Mouse (Mus musculus) frontal cortex, adult (tissue): Measurements from ENCODE around the gene Meis2.

Experiments used
- ATAC-seq: cut with Nextera tagmentation; 2 replicates; pipeline ENCODE4 v1.9.2; 2017; ENCODE audit warnings: mild to moderate bottlenecking, moderate library complexity, mixed read lengths; ENCODE audit not compliant: low TSS enrichment

The Meis2 gene

DNA sequence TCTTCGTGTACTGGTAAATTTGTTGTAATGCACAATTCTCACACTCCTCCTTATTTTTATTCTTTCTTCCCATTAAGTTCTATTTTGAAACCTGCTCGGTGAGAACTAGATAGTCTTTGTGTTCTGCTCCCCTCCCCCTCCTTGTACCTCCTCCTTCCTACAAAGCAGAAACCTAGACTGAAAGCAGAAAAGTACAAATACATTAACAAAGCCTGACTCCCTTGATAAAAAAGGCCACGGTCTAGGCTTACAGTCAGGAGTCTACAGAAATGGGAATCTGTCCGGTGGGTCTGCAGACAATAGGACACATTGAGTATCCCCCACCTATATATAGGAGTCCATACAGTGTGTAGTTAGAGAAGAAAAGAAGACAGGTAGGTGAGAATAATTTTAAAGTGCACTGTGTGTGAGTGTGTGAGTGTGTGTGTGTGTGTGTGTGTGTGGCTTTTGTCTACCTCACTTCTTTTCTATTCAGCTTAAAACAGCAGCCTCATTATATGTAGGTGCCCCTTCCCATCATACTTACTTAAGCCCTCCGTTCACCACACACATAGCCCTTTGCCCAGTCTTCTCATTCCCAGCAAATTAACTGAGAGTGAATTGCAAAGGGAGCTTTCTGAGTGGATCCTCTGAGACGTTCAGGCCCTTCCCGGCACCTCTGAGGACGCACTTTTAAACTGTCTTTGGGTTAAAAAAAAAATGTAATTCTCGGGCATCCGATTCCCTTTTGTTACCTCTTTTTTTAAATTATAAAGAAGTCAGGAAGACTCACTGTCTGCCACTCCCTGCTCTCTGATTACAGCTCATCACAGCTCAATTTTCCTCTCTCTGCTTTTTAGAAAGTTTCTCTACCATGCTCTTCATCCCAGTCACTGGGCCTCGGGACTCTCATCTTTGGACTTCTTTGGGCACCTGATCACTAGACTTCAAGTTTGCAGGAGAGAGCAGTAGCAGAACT, 208.2 kb downstream of the Meis2 start:
- ATAC-seq = no peak

DNA sequence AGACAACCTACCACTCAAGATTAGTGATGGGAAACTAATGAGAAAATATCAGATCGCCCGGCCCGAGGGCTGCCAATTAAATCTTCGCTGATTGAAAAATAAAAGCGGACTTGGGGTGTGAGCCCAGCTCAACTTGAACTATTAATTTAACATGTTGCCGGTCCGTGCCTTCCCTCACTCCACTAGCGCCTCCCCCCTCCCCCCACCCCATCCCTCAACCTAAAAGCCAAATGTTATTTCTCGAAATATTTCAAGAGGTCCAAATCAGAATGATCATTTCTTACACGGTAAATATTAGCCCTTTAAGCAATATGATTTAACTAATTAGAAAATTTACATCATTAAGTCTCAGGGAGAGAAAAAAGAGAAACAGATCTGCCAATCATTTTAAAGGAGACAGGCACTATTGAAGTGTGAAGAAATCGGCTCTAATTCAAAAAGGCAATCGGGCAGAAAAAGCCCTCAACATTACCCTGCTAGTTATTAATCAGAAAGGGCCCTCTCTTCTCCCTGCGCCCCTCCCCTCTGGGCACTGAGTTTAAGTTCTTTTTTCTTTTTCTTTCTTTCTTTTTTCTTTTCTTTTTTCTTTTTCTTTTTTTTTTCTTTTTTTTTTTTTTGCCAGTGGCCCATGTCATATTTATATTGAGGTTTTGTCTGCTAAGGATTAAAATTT, 209.1 kb downstream of the Meis2 start:
- no peak for ATAC-seq

DNA sequence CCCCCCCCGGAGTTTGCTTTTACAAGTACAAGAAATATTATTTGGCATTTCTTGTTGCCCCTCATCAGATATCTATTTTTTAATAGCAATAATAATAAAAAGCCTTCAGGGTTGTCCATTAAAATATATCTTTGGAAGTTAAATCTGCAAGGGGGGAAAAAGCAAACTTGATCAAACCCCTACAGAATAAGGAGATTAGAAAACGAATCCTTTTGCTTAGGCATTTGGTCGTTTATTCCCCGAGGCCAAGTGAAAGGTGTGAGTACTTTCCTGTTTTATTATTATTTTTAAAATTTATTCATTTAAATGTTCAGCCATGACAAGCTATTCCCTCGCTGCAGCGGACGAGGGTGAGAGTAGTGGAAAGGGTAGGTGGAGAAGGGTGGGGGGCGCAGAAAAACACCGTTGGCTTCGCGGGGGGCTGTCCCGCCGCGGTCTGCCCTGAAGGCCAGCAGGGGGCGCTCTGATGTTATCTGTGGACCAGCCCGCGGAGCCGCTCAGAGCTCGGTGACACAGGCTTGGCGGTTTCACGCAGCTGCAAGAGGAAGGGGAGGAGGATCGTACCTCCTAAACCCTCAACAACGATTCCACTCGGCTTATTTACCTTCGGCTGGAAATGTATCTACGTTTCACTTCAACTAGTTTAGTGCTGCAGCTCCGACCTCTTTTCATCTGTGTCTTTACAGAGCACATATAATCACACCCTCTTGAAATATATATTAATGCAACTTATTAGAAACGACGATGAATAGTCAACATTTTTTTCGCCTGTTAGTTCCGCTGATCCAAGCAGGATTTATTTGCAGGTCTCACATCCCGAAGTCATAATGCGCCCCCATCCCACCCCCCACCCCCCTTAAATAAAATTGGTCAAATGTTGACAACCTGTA, 209.9 kb downstream of the Meis2 start:
- peak; percentile 76 for ATAC-seq

DNA sequence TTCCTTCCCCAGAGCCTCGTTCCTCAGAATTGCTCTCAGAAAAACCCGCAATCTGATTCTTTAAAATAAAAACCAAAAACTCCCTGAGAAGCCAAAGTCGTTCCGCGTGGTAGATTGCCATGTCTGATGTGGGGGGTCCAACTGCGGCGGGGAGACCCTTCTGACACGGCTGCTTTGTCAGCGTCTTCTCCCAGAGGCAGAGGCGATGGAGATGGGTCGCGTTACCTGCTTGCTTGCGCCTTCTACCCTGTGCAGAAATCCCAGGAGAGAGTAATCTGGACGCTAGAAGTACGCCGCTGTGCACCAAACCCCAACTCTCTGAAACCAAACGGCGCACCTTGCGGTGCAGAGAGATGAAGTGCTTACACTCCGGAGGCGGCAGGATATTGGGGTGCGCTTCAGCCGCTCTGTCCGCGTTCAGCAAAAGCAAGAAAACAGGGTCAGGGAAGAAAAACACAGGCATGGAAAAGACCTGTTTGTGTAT, 210.8 kb downstream of the Meis2 start:
- ATAC-seq = peak; percentile 36; the same call in 1 of the 2 replicates

DNA sequence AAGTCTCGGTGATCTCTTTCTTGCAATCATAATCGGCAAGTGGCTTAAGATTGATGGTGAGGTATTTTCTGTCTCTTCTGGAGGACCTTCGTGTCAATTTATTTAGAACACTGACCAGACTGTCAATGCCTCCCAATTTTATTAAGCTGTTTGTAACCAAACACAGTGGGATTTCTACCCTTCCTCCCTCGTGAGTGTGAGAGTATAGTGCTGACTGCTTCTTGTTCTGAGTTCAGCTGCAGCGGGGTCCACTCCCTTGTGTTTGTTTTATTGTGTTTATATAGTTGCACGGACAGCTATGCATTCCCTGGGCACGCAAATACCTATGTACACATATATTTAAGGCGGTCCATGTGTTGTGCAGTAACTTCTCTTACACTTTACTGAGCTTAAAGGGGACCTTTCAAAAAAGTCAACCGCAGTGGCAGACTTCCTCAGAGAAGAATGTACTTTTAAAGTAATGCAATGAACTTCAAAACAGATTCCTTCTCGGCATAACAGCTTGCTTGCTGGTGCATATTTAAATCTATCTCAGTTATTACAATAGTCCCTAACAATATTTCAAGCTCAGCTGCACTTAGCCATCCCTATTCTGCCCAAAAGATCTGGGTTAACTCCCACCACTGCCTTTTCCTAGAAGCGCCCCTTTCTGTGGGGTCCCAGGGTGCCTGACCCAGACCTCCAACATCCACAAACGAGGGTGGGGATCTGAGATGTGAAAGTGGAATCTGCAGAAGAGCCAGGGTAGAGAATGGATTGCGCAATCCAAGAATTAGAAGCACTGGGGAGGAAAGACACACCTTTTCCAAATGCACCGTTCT, 211.4 kb downstream of the Meis2 start:
- ATAC-seq = no peak

DNA sequence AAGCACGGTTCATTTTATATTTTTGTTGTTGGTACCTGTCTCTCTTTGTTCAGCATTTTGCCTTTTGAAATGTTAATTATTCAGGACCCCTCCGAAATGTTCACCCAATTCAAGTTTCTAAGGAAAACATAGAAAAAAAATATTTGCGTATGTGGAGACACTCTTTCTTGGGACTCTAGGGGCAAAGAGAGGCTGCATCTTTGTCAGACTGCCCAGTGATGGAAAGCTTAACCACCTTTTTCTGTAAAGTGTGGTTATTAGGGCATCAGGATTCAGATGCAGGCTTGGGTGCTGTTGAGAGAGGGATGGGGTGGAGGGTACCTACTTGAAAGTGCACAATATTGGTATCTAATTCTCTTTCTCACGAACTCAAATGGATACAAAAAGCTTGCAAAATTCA, 212.4 kb downstream of the Meis2 start:
- ATAC-seq = no peak

DNA sequence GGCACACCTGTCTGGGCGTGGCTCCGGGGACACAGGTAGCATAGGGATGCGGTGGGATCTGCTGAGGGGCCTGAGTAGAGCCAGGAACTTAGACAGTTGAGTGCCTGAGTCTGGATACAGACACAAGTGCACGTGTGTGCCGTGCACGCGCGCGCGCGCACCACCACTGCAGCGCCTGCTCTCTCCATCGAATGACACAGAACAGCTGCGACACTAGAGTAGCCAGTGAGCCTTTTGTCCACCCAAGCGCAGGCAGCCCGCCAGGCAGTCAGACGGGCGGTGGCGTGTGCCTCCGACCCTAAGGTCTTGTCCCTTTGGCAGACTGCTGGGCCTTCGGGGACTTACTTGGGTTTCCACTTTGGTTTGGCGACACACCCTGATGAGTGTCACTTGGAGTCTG, 213.0 kb downstream of the Meis2 start:
- ATAC-seq = peak; percentile 45; the same call in 1 of the 2 replicates

DNA sequence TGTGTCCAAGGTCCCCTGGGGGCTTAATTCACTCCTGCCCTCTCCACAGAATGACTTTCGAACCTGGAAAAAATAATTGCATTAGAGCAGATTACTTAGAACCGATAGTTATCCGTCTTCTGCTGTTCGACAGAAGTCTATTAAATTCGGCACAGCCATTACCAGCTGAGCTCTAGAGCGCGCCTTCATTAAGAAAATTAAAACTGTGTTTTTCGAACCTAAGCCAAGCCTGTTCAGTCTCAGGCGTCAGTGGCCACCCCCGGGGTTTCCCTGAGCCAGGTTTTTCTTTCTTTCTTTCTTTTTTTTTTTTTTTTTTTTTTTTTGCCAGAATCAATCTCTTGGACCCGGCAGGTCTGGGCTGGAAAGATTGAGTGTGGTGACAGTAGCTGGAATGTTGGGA, 213.5 kb downstream of the Meis2 start:
- no peak for ATAC-seq

DNA sequence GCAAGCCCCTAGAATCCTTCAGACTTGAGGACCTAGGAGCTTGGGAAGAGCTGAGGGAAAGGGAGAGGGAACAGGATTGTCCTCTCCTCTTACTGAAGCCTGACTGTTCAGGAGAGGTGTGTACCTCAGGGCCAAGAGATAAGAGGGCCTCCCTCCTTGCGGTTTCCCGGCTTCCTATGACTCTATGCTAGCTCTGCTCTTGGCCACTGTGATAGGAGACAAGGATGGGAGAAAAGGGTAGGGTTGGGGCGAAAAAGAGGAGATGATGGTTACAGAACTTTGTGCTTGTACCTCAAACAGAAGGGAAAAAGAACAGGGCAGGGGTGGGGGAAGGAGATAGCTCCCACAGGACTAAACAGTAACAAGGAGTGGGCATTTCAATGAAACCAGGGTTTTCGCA, 214.7 kb downstream of the Meis2 start:
- no peak for ATAC-seq

DNA sequence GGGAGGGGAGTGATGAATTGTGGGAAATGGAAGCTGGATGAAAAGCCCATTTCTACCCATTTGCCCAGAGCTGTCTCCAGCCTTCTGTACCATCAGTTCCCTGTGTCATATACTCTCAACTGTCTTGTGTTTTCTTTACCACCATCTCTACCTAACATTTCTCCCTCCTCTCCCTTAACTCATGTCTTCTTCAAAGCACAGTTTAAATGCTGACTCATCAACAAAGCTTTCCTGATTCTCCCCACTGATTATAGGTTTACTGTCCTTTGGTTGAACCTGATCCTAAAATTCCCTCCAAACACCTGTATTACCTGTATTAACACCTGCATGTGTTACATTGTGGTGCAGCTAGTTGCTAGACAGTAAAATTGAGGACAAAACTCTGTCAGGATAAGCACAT, 222.8 kb downstream of the Meis2 start:
- no peak for ATAC-seq

DNA sequence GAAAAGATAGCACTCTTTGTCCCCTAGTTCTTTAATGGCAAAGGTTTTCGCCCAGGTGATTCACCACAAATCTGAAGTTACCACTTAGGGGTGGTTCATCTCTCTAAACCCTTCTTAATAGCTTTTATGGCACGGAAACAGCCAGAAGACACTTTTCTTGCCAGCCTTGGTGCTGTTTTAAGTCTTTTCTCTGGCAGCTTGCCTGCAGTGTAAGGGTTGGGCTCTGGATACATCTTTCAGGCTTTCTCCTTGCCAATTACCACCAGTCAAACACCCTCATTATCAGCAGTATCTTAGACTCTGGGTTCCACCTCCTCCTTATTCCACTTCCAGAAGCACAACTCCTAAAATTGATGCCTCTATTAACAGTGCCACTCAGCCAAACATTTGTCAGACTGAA, 229.6 kb downstream of the Meis2 start:
- no peak for ATAC-seq

DNA sequence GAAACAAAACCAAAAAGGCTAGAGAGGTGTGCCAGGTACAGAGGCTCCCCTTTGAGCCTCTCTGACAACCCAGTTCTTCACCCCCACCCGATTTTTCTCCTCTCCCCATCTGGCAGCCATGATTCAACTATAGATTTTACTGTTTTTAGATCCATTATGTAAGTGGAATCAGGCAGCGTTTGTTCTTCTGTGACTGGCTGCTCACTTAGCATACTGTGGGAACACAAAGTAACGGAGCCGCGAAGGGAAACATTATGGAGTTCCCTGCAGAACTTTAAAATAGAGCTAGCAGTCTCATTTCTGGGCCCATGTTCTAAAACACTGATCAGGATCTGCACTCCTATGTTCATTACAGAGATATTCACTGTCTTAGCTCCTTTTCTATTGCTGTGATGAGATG, 243.3 kb downstream of the Meis2 start:
- peak; percentile 98 for ATAC-seq

DNA sequence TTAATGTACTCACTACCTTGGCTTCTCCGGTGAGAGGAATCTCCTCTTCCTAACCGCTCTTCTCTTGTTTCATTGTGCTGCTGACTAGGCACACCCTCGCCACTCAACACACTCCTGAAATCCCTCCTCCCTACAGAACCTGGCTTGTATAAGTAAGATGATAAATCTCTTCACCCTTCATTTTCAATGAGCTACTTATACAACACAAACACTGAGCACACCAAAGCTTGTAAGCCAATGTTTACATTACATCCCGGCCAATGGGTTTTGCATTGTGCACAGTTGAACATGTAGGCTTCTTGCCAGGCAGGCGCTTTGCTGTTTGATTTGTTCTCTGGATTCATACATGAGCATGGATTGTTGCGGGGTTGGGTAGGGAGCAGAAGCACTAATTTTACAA, 247.7 kb downstream of the Meis2 start:
- ATAC-seq = no peak

DNA sequence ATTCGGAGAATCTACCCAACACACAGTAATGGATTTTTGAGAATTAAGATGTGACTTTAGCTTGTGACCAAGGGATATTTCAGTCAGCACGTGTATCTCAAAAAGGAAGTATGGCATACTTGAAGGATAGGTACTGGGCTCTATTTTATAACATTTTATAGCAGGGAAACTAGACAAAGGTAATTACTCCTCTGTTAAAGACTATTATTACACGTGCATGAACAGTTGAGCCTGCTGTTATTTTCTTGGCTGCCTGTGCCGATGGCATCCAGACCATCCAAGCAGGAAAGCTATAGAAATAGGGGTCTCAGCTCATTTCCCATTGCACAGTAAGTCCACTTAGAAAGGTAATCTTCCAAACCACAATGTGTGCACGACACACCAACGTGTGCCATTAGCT, 251.9 kb downstream of the Meis2 start:
- ATAC-seq = no peak

DNA sequence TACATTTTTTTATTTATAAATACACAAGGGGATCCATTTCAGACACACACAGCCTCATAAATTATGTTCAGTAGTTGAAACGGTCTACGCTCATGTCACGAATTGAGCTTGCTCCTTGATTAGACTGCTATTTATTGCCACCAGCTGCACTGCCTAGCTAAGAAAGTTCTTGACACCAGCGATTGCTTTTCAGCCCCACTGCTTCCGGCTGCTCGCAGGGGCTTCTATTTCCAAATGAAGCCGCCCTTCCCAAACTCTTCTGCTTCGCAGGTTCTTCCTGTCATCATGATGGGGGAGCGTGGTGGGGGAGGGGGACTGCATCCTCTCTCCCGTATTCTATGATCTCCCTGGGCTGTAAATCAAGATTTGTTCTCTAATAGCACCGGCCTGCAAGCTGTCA, 252.3 kb downstream of the Meis2 start:
- ATAC-seq = no peak
